Mouse (Mus musculus) cerebellum, adult 2 months (tissue): ENCODE results near the gene Prdm12. TPM values are rescaled to one million over a fixed set of nuclear protein-coding genes. Genes with fewer than 3 reads are reported as not detected.
"Not testable (repeated sequence)": the region's sequence is repeated elsewhere in the genome, so short reads cannot be mapped to it uniquely, and the experiment has no call there.

Source experiments
- DNase-seq, 2 experiments: peaks; one replicate each; pipeline ENCODE4 v3.0.0; 2021
- H3K27ac ChIP-seq: fragments of 200-500 bp; 2 replicates; pipeline ENCODE4 v1.5.1; 2012; ENCODE audit warnings: low read length, control low read depth, inconsistent platforms; ENCODE audit not compliant: insufficient read depth
- H3K27me3 ChIP-seq: fragments of 200-500 bp; 2 replicates; pipeline ENCODE4 v1.6.1; 2012; ENCODE audit warnings: inconsistent platforms, mild to moderate bottlenecking, low read length, moderate library complexity; ENCODE audit not compliant: control insufficient read depth, insufficient read depth
- H3K4me1 ChIP-seq: fragments of 200-500 bp; 2 replicates; pipeline ENCODE4 v1.6.1; 2011; ENCODE audit warnings: low read length; ENCODE audit not compliant: control insufficient read depth, insufficient read depth
- H3K4me3 ChIP-seq: fragments of 200-500 bp; replicated peaks from 2 replicates; pipeline ENCODE3; 2011; ENCODE audit warnings: mild to moderate bottlenecking, low read depth, low read length, control low read depth; ENCODE audit not compliant: insufficient read depth
- CTCF ChIP-seq: fragments of 200-500 bp; IDR thresholded peaks from 2 replicates; pipeline ENCODE4 v1.5.1; 2011; ENCODE audit warnings: low read depth, mild to moderate bottlenecking, control low read depth, low read length, moderate library complexity, borderline replicate concordance; ENCODE audit not compliant: insufficient read depth
- POLR2A ChIP-seq: fragments of 200-500 bp; IDR thresholded peaks from 2 replicates; pipeline ENCODE4 v1.6.1; 2011; ENCODE audit warnings: low read length, control low read depth, borderline replicate concordance; ENCODE audit not compliant: insufficient read depth
- WGBS: fragments of 180-500 bp; shearing (Covaris S2); methylation state at CpG from one replicate; pipeline ENCODE4 v1.1.7; 2018; 5-methylcytosine and 5-hydroxymethylcytosine counted together
- polyA plus RNA-seq: library from polyadenylated mRNA; depleted of rRNA; stranded (reverse); fragments of >200 nt; gene quantifications from 2 replicates; pipeline ENCODE4 v1.2.3, GENCODE M21; 2012

Gene Prdm12
- polyA plus RNA-seq, 1 experiment, result not detected

DNA sequence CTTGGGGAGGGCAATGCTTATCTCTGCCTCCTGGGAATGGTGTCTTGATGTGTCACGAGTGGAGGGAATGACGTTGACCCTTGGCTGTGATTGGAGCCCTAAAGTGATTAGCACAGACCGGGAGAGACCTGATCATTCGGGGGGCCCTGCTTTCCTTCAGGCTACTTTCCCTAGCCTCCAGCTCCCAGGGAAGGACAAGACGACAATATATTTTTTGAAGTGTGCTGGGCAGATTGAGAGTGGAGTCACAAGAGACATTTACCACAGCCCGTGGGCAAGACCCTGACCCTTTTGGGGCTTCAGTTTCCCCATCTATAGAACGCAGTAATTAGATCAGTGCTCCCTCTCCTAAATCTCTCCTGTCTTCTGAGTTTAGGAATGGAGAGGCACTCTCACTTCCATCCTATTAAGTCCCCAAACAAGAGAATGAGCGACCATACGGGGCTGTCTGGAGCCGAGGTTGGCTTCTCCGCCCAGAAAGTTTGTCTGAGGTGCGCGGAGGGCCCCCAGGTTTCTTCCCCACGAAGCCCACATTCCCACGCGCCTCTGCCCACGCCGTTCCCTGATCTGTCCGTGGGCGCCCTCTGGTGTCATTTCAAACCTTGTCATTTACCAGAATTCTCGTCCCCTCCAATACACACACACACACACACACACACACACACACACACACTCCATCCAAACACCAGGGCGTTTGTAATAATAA is 15.2 kb downstream of the Prdm12 start:
- Histone ChIP-seq H3K27me3 (no peaks in the 10 kb centered on the region; the same call in 1 of the 2 replicates), H3K27ac (no peak overlapping the region), H3K4me3 (peak overlapping the region; percentile 48), H3K4me1 (no peaks in the 10 kb centered on the region)
- WGBS, result 3% methylated on average over 22 of the region's 22 CpGs
- peak; percentile 47 to 71 for DNase-seq
- TF ChIP-seq POLR2A (no peak), CTCF (peak; percentile 63; the same call in 1 of the 2 replicates)

DNA sequence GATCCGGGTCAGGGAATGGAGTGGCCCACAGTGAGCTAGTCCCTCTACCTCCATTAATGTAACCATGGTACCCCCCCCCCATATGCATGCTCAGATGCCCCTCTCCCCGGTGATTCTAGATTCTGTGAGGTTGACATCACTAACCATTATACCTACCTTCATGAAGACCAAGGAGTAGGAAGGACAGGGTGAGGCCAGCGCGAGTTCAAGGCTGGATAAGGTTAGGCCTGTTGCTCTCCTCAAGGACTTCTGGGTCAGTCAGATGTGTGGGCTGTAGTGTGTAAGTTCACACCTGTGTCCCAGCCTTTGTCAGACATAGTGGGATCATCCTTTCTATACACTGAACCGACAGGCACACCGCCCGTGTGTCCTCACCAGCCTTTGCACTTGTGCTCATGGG is 16.5 kb downstream of the Prdm12 start:
- H3K4me3 ChIP-seq, result no peak overlapping the region
- DNase-seq, result no peak
- no peaks in the 10 kb centered on the region for H3K4me1 ChIP-seq
- WGBS, result 90% methylated on average over 7 of the region's 7 CpGs
- no peaks in the 10 kb centered on the region; the same call in 1 of the 2 replicates for H3K27me3 ChIP-seq
- no peak for TF ChIP-seq CTCF
- no peak for TF ChIP-seq POLR2A
- no peak overlapping the region for H3K27ac ChIP-seq

DNA sequence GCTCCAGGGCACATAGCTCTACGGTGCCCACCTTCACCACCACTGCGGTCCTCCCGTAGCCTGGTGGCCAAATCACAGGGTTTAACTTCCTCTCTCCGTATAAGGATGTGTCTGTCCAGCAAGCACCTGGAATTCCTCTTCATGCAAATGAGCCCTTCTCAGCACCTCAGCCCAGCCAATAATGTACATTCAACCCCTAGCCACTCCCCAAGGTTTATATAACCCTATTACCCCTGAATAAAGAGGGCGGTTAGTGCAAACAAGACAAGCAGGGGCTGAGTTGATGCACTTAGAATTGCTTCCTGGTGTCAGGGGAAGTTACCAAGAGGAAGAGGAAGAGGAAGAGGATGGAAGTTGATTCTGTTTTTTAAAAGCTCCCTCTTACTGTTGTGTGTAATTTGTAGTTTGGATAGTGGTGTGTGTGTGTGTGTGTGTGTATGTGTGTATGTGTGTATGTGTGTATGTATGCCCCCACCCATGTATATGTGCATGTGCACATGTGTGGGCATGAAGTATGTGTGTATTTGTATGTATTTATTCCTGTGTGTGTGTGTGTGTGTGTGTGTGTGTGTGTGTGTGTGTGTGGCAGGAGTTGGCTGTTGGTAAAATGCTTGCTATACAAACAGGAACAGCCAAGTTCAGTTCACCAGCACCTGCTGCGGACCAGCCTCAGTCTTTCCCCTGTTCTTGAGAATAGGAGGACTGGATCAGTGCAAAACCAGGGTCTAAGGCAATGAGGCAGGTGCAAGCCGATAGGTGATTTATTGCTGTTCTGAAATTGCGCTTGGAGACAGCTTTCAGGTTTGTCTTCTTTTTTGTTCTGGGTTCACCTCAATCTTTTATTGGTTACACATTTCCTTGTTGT is 23.3 kb downstream of the Prdm12 start:
- Histone ChIP-seq H3K27me3 (no peaks in the 10 kb centered on the region; the same call in 1 of the 2 replicates), H3K4me3 (no peak overlapping the region), H3K27ac (no peak overlapping the region), H3K4me1 (no peaks in the 10 kb centered on the region)
- WGBS, result 78% methylated on average over 8 of the region's 8 CpGs
- TF ChIP-seq CTCF (no peak), POLR2A (no peak)
- DNase-seq, result no peak

DNA sequence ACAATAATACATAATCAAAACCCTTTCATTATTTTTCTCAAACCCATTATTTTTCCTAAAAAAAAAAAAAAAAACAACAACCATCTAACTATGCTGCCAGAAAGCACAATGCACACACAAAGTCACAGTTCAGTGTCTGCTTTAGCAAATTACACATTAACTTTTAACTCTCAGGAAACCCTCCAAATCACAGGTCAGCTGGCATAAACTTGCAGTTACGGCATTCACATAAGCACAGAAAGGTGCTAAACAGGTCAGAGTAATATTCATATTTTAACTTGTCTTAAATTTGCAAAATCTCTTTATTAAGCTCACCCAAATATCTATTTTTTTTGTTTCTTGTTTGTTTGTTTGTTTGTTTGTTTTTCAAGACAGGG is 24.0 kb downstream of the Prdm12 start:
- 89% methylated on average over 1 of the region's 1 CpGs for whole genome bisulfite sequencing
- DNase-seq, result no peak
- no peak overlapping the region for H3K4me3 ChIP-seq
- no peak overlapping the region for H3K27ac ChIP-seq
- no peaks in the 10 kb centered on the region; the same call in 1 of the 2 replicates for H3K27me3 ChIP-seq
- TF ChIP-seq CTCF (no peak), POLR2A (no peak)
- H3K4me1 ChIP-seq, result no peaks in the 10 kb centered on the region

DNA sequence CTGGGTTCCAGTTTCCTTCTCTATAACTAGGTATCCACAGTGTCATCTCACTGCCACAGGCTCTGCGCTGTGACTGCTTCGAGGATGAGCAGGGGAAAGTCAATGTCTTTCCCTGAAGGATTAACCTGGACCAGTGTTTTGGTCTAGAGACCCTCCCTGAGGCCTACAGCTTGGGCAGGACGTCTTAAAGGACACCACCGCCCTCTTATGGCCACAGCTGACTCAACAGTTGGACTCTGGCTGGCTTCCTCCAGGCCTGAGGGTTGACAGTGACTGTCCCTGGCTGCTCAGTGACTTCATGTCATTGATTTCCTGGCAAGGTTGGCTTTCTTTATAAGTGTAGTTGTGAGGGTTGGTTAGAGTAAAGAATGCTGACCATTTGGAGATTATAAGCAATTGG is 27.5 kb downstream of the Prdm12 start:
- 32% methylated on average over 4 of the region's 4 CpGs for WGBS
- TF ChIP-seq POLR2A (no peak), CTCF (0 out of 2 replicates have a peak, but pooled peaks have one; percentile 9)
- Histone ChIP-seq H3K4me1 (peaks cover 3% of the 10 kb centered on the region), H3K4me3 (no peak overlapping the region), H3K27ac (no peak overlapping the region), H3K27me3 (no peaks in the 10 kb centered on the region)
- no peak for DNase-seq

DNA sequence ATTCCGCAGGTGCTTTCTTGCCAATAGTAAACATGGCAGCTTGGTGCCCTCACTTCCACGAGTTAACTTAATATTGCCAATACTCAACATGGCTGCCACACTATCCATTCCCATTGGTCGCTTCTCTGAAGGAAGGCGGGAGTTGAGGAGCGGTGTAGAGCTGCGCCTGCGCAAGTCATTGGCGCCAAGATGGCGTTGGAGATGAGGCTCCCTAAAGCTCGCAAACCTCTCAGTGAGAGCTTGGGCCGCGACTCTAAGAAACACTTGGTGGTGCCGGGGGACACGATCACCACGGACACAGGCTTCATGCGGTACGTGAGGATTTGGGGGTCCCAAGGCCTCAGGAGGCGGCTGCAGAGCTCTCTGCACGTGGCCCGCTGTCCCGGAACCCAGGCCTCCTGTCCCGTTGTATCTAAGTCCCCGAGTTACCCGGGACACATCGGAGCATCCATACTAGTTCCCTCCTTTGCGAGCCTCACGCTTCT is 30.8 kb downstream of the Prdm12 start, which contains the start of gene Exosc2:
Exosc2 (plus strand) TSS at position 165 of the 485 bp plus-strand sequence.
- TF ChIP-seq POLR2A, result peak; percentile 98
- TF ChIP-seq CTCF, result no peak
- H3K4me1 ChIP-seq, result peaks cover 4% of the 10 kb centered on the region
- peak; percentile 92 to 94 for DNase-seq
- H3K27me3 ChIP-seq, result no peaks in the 10 kb centered on the region
- H3K4me3 ChIP-seq, result peak within 1 kb of the TSS; percentile 97
- WGBS, result under 1% methylated on average over 27 of the region's 27 CpGs
- no peak within 1 kb of the TSS for H3K27ac ChIP-seq

DNA sequence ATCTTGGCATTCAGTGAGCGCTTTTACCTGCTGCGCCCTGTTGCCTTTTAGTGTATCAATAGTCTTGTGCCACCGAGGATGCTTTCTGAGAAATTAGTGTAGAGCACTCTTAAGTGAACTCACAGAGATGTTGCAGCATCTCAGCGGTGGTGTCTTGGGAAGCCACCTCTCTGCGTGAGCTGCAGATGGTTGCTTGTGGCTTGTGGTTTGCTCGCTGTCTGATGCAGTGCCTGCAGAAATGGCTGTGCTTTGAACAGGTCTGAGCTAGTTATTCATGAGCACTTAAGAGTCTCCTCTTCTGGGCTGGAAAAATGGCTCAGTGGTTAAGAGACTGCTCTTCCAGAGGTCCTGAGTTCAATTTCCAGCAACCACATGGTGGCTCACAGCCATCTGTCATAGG is 38.8 kb downstream of the Prdm12 start:
- WGBS, result 90% methylated on average over 6 of the region's 6 CpGs
- DNase-seq, result no peak

DNA sequence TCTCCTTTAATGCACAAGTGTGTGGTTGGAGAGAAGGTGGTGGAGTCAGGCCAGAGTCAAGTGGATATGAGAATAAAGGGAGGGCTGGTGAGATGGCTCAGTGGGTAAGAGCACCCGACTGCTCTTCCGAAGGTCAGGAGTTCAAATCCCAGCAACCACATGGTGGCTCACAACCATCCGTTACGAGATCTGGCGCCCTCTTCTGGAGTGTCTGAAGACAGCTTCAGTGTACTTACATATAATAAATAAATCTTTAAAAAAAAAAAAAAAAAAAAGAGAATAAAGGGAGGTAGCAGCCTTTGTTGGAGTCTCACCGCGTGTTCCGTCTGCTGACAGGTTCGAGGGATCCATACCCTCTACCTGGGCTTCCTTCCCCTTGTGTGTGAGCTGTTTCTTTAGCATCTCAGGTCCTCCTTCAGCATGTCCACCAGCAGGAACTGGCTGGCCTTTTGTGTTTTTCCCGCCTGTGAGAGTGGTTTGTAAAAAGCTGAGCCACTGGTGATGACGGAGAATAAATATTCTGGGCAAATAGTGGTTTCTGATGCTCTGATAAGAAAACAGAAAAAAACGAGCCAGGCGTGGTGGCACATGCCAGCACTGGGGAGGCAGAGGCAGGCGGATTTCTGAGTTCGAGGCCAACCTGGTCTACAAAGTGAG is 41.3 kb downstream of the Prdm12 start:
- not testable (repeated sequence) for H3K27ac ChIP-seq, H3K4me3 ChIP-seq, H3K4me1 ChIP-seq, DNase-seq, H3K27me3 ChIP-seq
- WGBS, result 86% methylated on average over 15 of the region's 15 CpGs

More for the DNA sequence above, 38.8 kb downstream of the Prdm12 start:
- TF ChIP-seq CTCF (no peak), POLR2A (no peak)
- Histone ChIP-seq H3K27ac (no peak overlapping the region), H3K4me1 (no peaks in the 10 kb centered on the region), H3K27me3 (no peaks in the 10 kb centered on the region), H3K4me3 (no peak overlapping the region)
